Mouse (Mus musculus): ENCODE data around the gene Kcnk10. TPM values are rescaled to one million over a fixed set of nuclear protein-coding genes. Genes with fewer than 3 reads are reported as not detected.

The Kcnk10 gene
- polyA plus RNA-seq, 1 experiment from 2014 or later: 27.2 TPM

DNA sequence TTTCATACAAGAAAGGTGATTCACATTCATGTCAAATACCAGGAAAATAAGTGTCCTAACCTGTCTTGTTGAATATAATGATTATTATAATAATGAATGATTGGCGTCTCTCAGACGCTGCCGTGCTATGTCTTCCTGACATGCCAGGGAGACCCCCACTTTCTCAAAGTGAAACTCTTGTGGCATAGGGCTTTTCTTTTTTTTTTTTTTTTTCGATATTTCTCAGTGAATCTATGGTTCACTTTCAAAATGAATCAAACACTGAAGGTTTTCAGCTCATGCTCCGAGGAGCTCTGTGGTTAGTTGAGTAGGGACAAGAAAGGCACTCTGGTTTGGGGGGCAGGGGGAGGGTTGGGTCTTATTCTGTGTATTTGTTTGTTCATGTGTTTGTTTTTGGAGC lies 22.8 kb upstream of the Kcnk10 start:
- Histone ChIP-seq H3K4me2 (no peak overlapping the region), H3K27ac (replicated peaks) (no peak overlapping the region), H3K9ac (no peak overlapping the region), H3K36me3 (no peaks in the 10 kb centered on the region), H3K27me3 (no peaks in the 10 kb centered on the region), H3K4me1 (replicated peaks) (no peaks in the 10 kb centered on the region), H3K4me3 (no peak overlapping the region), H3K9me3 (peaks cover 14% of the 10 kb centered on the region; the same call in 1 of the 2 replicates)
- WGBS: 90% methylated on average over 5 of the region's 5 CpGs
- ATAC-seq (ENCODE audit: low read depth): no peak

DNA sequence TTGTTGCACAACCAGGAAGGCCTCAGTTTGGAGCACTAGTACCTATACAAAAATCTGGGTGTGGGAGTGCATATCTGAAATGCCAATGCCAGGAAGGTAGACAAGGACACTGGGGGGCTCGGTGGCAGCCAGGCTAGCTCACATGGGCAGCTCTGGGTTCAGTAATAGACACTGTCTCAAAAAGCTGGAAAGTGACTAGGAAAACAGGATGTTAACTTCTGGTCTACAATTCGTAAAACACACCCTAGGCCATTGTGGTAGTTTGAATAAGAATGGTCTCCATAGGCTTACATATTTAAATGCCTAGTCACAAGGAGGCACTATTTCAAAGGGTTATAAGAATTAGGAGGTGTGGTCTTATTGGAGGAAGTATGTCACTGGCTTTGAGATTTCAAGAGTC lies 12.9 kb upstream of the Kcnk10 start:
- WGBS: 89% methylated on average over 2 of the region's 2 CpGs
- H3K4me1 ChIP-seq (replicated peaks): no peaks in the 10 kb centered on the region
- no peak overlapping the region for H3K27ac ChIP-seq (replicated peaks)
- no peak overlapping the region for H3K9ac ChIP-seq
- H3K9me3 ChIP-seq: peaks cover 11% of the 10 kb centered on the region
- H3K4me3 ChIP-seq: no peak overlapping the region
- no peak overlapping the region for H3K4me2 ChIP-seq
- ATAC-seq (ENCODE audit: low read depth): no peak
- H3K27me3 ChIP-seq: no peaks in the 10 kb centered on the region
- no peaks in the 10 kb centered on the region for H3K36me3 ChIP-seq

DNA sequence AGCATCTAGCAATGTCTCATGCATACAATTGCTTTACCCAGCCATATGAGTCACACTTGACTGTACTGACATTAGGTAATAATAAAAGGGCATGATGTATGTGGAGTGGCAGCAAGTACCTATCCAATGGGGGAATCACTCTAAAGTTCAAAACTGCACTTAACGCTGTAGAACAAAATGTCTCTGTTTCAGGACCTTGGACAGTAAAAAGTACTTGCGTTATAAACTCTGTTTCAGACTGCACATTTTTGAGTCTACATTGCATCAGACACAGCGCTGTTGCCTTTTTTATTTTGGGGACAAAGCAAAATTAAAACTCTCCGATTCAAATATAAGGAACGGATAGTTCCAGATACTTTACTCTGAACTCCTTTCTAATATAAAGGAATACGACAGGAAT lies 10.5 kb upstream of the Kcnk10 start:
- no peak for ATAC-seq (ENCODE audit: low read depth)
- Histone ChIP-seq H3K9me3 (peaks cover 11% of the 10 kb centered on the region), H3K36me3 (no peaks in the 10 kb centered on the region), H3K27ac (replicated peaks) (no peak overlapping the region), H3K9ac (no peak overlapping the region), H3K4me3 (no peak overlapping the region), H3K4me2 (no peak overlapping the region), H3K27me3 (no peaks in the 10 kb centered on the region), H3K4me1 (replicated peaks) (no peaks in the 10 kb centered on the region)
- WGBS: 75% methylated on average over 6 of the region's 6 CpGs

DNA sequence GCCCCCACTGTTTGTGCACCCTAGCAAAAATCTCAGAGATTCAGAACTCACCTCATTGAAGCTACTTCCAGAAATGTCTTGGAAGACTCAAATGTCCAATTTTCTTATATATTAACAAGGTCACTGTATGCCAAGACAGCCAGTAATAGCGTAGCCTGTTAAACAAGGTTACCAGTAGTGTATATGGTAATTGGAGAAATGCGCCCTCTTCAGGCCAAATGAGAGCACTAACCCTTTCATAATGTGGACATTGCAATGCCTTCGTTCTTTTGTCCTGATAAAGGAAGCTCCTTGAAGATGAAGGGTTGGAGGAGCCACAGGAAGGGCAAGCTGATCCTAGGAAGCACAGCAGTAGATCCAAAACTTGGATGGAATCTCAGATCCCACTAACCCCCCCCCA lies 7.2 kb upstream of the Kcnk10 start:
- H3K9ac ChIP-seq: no peak overlapping the region
- no peaks in the 10 kb centered on the region for H3K9me3 ChIP-seq
- H3K27me3 ChIP-seq: no peaks in the 10 kb centered on the region
- ATAC-seq (ENCODE audit: low read depth): no peak
- H3K36me3 ChIP-seq: no peaks in the 10 kb centered on the region
- no peak overlapping the region for H3K4me2 ChIP-seq
- 37% methylated on average over 3 of the region's 3 CpGs for WGBS
- no peak overlapping the region for H3K27ac ChIP-seq (replicated peaks)
- no peak overlapping the region for H3K4me3 ChIP-seq
- no peaks in the 10 kb centered on the region for H3K4me1 ChIP-seq (replicated peaks)

DNA sequence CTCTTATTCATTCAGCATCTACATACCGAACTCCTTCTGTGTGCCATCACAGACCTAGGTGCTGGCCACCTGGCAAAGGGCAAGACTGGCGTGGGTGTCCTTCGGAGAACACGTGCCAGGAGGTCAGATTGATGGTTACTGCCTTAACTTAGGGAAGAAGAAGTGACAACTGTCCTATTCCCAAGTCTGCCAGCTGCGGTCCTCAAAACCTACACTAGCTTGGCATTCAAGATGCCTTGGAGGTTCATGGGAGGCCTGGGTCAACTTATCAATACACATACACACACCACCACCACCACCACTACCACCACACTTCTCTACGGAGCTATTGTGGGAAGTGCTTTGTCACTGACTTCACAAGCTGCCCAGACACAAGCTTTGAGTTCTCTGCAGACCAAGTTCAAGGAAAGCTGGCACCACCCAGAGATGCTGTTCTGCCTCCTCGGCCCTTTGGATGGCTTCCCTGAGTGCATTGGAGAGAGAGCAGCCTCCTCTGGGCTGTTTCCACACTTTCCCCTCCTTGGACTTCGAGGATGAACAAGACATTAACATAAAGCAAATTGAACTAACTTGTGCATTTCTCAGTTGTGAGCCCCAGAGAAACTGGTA lies 2.1 kb downstream of the Kcnk10 start:
- Histone ChIP-seq H3K36me3 (no peaks in the 10 kb centered on the region), H3K9me3 (no peaks in the 10 kb centered on the region), H3K4me2 (peak overlapping the region; percentile 75), H3K27ac (replicated peaks) (no peak overlapping the region), H3K9ac (0 out of 2 replicates have a peak overlapping the region, but pooled peaks have one; percentile 81), H3K4me3 (peak overlapping the region; percentile 69; the same call in 1 of the 2 replicates), H3K4me1 (replicated peaks) (peaks cover 61% of the 10 kb centered on the region), H3K27me3 (peaks cover 21% of the 10 kb centered on the region)
- WGBS: 63% methylated on average over 8 of the region's 8 CpGs
- no peak for ATAC-seq (ENCODE audit: low read depth)

DNA sequence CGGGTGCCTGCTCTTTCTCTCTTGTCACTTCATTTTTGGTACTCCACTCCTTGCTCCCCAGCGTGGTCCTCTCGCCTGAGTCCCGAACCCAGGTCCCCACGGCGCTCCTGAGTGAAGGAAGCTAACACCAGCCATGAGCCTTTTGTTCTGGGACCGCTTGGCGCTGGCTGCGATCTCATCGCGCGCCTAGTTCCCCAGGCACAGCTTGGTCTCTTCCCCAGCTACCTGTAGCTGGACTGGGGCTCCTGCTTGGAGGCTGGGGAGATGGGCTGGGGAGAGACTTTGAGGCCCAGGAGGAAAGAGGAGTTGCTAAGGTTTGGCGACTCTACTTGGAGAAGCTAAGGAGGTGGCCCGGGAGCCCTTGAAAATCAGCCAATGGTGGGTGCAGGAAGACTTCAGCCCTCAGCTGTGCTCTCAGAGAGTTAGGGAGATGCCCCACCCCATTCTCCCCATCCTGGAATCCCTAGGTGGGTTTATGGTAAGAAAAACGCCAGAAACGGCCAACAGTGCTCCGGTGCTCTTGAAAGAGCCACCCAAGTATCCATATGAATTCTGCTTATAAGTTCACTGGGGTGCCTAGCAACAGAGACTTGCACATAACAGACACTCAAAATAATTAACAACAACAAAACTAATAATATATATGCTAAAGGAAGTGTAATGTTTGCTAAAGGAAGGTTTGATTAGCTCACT lies 2.8 kb downstream of the Kcnk10 start:
- 9% methylated on average over 16 of the region's 17 CpGs for WGBS
- no peaks in the 10 kb centered on the region for H3K36me3 ChIP-seq
- peak overlapping the region; percentile 69 for H3K4me3 ChIP-seq
- H3K4me2 ChIP-seq: peak overlapping the region; percentile 75
- peak overlapping the region; percentile 81 for H3K9ac ChIP-seq
- no peaks in the 10 kb centered on the region for H3K9me3 ChIP-seq
- peak overlapping the region; percentile 94 for H3K27ac ChIP-seq (replicated peaks)
- peaks cover 68% of the 10 kb centered on the region for H3K4me1 ChIP-seq (replicated peaks)
- peak; percentile 33 for ATAC-seq (ENCODE audit: low read depth)
- peaks cover 21% of the 10 kb centered on the region for H3K27me3 ChIP-seq

DNA sequence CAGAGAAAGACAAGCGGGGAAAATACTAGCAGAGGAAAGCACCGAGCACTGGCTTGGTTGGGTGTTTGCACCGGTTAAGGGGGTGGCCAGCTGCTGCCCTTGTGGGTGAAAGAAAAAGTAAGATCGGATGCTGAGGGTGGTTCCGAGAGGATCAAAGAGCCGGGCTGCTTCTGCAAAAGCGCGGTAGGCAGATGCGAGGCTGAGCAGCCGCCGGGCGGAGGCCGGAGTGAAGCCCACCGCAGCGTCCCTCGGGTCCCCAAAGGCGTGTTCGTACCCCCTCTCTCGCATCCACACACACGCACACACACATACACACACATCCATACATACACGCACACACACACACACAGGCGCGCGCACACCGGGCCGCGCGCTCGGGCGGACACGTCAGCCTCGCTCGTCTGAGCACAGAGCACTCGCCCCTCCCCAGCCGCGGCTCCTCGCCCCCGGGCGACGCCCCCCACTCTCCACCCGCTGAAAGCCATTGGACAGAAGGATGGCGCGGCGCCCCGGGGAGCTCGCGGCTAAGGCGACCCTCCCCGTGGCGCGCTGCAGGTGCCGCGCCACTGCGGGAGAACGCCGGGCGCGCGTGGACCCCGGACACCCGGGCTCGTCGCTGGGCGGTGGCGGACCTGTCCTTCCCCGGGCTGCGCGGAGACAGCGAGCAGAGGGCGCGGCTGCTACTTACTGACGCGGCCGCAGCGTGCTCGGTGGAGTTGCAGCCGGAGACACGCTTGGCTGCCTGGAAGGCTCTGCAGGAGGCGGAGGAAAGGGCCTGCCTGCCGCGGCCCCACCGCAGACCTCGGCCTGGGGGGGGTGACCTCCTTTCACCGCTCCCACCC lies 3.5 kb downstream of the Kcnk10 start:
- peak overlapping the region; percentile 69 for H3K4me3 ChIP-seq
- H3K27me3 ChIP-seq: peaks cover 21% of the 10 kb centered on the region
- under 1% methylated on average over 77 of the region's 84 CpGs for WGBS
- peak overlapping the region; percentile 75 for H3K4me2 ChIP-seq
- peak; percentile 90 for ATAC-seq (ENCODE audit: low read depth)
- H3K9me3 ChIP-seq: no peaks in the 10 kb centered on the region
- H3K4me1 ChIP-seq (replicated peaks): peaks cover 76% of the 10 kb centered on the region
- peak overlapping the region; percentile 81 for H3K9ac ChIP-seq
- H3K27ac ChIP-seq (replicated peaks): peak overlapping the region; percentile 94
- no peaks in the 10 kb centered on the region for H3K36me3 ChIP-seq

DNA sequence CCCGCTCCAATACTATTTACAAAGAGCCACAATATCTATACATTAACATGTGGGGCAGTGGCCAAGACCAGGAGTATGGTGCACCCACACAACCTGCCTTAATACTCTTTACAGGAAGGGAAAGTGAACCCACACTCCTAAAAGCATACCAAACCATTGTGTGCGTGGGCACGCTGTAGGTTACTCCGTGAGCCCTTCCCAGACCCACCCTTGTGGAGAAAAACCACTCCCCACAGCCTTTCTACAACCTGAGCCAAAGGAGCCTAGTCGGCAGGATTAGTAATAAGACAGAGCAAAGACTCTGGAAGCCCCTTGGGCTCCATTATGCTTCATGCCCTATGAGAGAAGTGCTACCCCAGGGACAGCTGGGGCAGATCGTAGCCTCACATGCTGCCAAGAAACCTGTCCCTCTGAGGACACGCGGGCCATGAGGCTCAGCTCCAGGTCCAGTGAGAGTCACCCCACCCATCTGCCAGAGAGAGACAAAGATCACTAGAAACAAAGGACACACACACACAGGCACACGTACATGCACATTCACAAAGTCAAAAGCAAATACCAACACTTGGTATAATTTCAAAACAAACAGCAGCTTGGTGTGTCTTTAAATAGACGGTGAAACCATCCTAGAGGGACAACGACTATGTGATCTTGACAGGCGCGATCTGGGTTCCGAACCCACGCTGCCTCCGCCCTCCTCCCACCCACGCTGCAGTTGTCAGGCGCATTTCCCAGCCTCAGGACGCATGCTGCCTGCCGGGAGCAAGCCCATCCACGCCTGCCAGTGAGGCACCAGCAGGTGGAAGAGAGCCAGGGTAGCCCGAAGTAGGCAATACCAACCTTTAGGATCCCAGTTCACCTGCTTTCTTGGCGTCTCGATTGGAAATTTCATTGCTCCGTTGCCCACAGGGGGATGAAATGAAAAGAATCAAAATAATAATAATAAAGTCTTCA lies 4.5 kb downstream of the Kcnk10 start:
- peak overlapping the region; percentile 69 for H3K4me3 ChIP-seq
- H3K4me1 ChIP-seq (replicated peaks): peaks cover 83% of the 10 kb centered on the region
- peak overlapping the region; percentile 94 for H3K27ac ChIP-seq (replicated peaks)
- peak; percentile 68 for ATAC-seq (ENCODE audit: low read depth)
- H3K36me3 ChIP-seq: no peaks in the 10 kb centered on the region
- peak overlapping the region; percentile 81 for H3K9ac ChIP-seq
- H3K27me3 ChIP-seq: peaks cover 17% of the 10 kb centered on the region
- no peaks in the 10 kb centered on the region for H3K9me3 ChIP-seq
- 7% methylated on average over 25 of the region's 25 CpGs for WGBS
- peak overlapping the region; percentile 75 for H3K4me2 ChIP-seq

DNA sequence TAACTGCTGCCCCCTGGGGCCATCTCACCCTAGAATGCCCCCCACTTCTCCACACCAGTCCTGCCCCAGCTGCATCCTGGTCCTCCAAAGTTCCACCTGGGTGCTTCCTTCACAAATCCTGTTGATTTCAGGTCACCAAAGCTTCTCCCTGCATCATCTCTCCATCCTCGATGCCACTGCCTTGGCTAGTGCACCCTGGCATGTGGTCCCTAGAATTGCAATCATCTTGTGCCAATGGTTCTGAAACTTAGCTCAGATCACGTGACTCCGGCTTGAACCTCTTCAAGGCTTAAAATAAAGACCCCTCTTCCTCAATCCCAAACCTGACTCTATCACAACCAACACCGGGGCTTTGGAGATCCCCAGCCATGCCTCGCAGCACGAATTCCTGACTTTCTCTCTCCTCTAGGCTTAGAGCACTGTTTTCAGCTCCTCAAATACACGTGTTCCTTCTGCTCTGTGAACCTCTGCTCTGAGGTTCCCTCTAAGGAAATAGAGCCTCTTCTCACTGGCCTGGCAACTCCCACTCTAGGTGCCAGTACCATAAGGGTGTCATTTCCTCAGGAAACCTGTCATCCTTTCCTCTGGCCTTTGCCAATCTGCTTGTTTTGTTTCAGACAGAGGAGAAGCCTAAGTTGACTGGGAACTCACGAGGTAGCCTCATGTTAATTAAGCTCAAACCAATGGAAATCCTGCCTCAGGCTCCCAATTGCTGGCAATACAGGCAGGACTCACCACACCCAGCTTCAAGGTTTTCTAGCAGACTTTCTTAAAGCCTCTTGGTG lies 6.0 kb downstream of the Kcnk10 start:
- WGBS: 47% methylated on average over 8 of the region's 8 CpGs
- no peak for ATAC-seq (ENCODE audit: low read depth)
- peaks cover 83% of the 10 kb centered on the region for H3K4me1 ChIP-seq (replicated peaks)
- H3K36me3 ChIP-seq: no peaks in the 10 kb centered on the region
- H3K4me2 ChIP-seq: peak overlapping the region; percentile 75
- peak overlapping the region; percentile 94; the same call in 1 of the 2 replicates for H3K27ac ChIP-seq (replicated peaks)
- H3K4me3 ChIP-seq: peak overlapping the region; percentile 69
- no peaks in the 10 kb centered on the region for H3K9me3 ChIP-seq
- peak overlapping the region; percentile 81 for H3K9ac ChIP-seq
- peaks cover 13% of the 10 kb centered on the region for H3K27me3 ChIP-seq

DNA sequence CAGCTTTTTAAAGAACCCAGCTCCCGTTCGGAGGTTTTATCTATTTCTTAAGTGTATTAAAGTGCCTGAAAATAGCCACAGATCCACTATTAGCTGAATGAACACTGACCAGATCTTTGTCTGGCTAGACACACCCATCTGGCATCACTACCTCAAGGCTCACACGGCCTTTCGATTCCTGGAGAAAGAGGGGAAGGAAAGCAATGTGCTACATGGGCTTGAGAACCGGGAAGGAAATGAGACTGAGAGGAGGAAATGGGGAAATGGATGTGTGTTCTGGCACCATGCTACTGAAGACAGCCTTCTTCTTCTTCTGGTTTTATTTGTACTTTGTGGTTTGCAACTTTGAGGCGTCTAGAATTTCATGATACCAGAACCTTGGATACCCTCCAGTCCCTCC lies 8.7 kb downstream of the Kcnk10 start:
- no peaks in the 10 kb centered on the region for H3K9me3 ChIP-seq
- no peak overlapping the region for H3K4me3 ChIP-seq
- H3K9ac ChIP-seq: no peak overlapping the region
- 86% methylated on average over 6 of the region's 6 CpGs for WGBS
- no peak overlapping the region for H3K27ac ChIP-seq (replicated peaks)
- no peaks in the 10 kb centered on the region for H3K27me3 ChIP-seq
- no peak for ATAC-seq (ENCODE audit: low read depth)
- H3K4me1 ChIP-seq (replicated peaks): peaks cover 82% of the 10 kb centered on the region
- no peaks in the 10 kb centered on the region for H3K36me3 ChIP-seq
- H3K4me2 ChIP-seq: no peak overlapping the region

DNA sequence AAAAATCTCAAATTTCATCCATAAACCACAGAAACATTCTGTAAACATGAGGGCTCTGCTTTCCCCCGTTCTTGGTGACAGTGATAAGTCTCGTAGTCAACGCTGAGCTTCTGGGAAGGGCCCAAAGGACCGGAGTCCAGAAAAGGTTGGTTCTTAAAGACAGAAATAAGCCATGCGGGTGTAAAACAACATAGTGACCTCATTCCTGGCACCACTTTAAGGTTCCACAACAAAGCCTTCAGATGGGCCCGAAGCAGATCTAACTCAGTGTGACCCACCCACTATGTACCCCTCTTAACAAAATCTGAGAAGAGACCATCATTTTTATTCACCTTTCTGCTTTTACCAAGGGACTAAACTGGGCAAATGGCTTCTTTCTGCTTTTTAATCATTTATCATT lies 10.2 kb downstream of the Kcnk10 start:
- no peak overlapping the region for H3K4me2 ChIP-seq
- no peak for ATAC-seq (ENCODE audit: low read depth)
- no peaks in the 10 kb centered on the region for H3K27me3 ChIP-seq
- no peak overlapping the region for H3K27ac ChIP-seq (replicated peaks)
- 89% methylated on average over 6 of the region's 6 CpGs for WGBS
- peaks cover 93% of the 10 kb centered on the region for H3K4me1 ChIP-seq (replicated peaks)
- H3K9me3 ChIP-seq: no peaks in the 10 kb centered on the region
- no peak overlapping the region for H3K4me3 ChIP-seq
- no peak overlapping the region for H3K9ac ChIP-seq
- H3K36me3 ChIP-seq: no peaks in the 10 kb centered on the region

Data from neural tube, embryonic 13.5 days (tissue).